Mouse (Mus musculus) urinary bladder, postnatal 14 days (tissue): ENCODE data around the gene Gtf2h3.
"Not testable (repeated sequence)": the region's sequence is repeated elsewhere in the genome, so short reads cannot be mapped to it uniquely, and the experiment has no call there.

Experiments used
- DNase-seq: peaks from one replicate; pipeline ENCODE4 v3.0.0; 2021; ENCODE audit warnings: low spot score

Gene Gtf2h3

GRCm38 (mm10) chr5:124578633-124579317, at the start of gene Gtf2h3, which contains the start of gene Eif2b1:
Gtf2h3 (plus strand) TSS chr5:124579140.
Eif2b1 (minus strand) TSS chr5:124579131.
- peak; percentile 93 for DNase-seq

GRCm38 (mm10) chr5:124529191-124529651, 49.7 kb upstream of the Gtf2h3 start:
- DNase-seq = no peak

DNA sequence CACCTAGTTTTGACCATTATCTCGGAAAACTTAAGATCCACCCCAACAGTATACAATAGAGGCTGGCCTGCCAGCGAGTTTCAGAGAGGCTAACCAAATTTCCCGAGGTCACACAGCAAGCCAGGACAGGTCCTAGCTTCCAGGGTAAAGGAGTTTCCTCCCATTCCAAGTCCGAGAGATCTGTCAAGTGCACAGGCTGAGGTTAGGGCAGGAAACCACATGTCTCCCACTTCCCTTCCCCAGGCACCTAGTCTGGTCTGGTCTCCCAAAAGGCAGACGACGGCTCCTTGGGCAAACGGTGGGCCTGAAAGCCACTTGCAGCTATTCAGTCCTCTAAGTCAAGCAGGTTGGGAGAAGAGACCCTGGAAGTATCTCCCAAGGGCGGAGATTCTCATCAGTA, 49.2 kb upstream of the Gtf2h3 start:
- no peak for DNase-seq

DNA sequence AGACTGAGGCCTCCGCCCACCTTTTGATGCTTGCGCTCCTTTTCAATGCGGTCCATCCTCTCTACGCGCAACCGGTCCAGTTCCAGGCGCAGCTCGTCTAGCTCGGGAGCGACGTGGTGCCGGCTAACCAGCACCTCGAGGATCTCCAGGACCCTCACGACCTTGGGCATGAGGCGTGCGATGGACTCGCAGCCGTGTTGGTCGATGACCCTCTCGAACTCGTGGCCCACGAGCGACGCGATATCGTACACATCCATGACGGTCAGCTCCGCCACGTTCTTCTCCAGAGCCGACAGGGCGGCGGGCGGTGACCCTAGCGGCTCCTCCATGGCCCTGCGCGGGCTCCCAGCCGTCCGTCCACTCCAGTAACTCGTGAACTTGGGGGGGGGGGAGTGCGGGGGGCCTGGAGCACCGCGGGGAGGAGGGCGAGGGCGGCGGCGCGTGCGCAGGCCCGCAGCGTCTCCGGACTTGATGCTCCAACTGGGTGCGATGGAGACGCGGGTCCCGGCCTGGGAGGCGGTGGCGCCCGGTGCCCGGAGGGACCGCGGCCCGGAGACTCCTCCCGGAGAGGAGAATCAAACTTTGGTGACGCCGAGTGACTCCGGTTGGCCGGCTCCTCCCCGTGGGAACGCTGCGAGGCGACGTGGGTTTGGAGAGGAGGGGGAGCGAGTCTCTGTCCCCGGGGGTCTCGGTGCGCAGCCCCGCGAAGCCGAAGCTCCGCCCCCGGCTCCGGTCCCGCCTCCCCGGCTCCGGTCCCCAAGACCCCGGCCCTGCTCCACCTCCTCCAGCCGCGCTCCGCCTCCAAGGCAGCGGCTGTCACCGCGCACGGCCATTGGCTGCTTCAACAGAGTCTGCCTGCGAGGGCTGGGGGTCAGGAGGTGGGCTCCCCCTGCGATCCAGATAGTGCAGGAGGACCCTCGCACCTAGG, 48.0 kb upstream of the Gtf2h3 start, which contains the start of gene Rilpl1:
Gene Rilpl1, minus strand, starts transcription at position 737 of the 928 bp plus-strand sequence.
- peak; percentile 80 for DNase-seq

GRCm38 (mm10) chr5:124531583-124531930, 47.4 kb upstream of the Gtf2h3 start:
- DNase-seq = no peak

- no peak for DNase-seq
Measured at GRCm38 (mm10) chr5:124532451-124532850, 46.5 kb upstream of the Gtf2h3 start.

GRCm38 (mm10) chr5:124535016-124535415, 43.9 kb upstream of the Gtf2h3 start:
- DNase-seq = no peak

GRCm38 (mm10) chr5:124536776-124537175, 42.2 kb upstream of the Gtf2h3 start:
- peak; percentile 55 for DNase-seq

DNA sequence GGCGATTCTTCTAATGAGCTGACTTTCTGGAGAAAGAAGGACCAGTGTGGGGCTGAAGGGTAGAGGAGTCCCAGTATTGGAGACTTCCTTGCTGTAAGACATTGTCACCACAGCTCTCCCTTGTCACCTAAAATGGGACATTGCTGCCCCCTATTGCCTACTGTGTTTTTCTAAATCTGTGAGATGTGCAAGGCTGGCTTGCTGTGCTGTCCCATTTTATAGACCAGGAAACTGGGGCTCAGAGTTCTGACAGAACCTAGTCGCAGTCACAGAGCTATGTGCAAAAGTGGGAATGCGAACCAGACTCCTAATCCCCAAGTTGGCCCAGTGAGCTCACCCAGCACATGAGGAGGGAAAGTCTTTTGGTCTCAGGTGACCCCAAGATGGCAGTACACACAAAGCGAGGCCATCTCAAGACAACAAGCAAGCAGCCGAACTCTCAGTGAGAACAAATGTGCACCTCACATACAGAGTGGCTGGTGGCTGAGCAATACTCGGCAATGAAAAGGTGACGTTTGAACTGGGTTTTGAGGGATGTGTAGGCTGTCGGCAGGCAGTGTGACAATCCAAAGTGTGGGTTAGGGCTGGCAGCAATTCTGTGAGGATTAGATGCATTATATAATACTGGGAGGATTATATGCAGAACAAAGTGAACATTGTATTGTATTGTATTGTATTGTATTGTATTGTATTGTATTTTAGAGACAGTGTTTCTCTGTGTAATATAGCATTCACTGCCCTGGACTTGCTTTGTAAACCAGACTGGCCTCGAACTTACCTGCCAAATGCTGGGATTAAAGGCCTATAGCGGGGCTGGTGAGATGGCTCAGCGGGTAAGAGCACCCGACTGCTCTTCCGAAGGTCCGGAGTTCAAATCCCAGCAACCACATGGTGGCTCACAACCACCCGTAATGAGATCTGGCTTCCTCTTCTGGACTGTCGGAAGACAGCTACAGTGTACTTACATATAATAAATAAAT, 39.8 kb upstream of the Gtf2h3 start:
- peak; percentile 59 for DNase-seq

DNA sequence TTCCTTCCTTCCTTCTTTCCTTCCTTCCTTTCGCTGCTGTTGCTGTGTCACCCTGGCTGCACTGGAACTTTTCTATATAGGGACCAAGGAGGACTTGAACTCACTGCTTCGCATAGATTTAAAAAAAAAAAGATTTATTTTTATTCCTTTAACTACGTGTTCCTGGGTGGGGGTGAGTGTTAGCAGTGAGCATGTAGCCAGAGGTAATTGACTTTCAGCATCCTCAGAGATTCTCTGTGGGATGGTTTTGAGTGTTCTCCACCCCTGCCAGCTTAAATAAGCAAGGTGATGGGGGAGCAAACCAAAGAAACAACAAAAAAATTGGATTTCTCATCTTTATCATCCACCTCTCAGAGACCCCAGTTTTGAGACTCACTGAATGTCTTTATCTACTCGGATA, 39.0 kb upstream of the Gtf2h3 start:
- no peak for DNase-seq

DNA sequence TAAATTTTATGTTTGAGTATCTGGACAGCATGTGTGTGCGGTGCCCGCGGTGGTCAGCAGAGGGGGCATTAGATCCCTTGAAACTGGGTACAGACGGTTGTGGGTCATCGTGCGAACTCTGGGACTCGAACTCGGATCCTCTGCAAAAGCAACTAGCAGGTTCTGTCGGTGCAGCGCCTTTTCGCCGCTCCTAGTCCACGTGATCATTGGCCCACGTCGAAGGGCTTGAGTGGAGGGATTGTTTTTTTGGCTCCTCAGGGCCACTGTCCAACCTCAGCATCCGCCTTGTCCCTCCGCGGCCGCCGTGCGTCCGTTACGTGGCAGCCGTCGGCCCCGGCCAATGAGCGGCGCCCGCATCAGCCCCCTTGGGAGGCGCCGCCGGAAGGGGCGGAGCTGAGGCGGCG, 38.6 kb upstream of the Gtf2h3 start, which contains the start of gene Tmed2:
Gene Tmed2, plus strand, starts transcription at position 313 of the 404 bp plus-strand sequence.
- peak; percentile 95 for DNase-seq

DNA sequence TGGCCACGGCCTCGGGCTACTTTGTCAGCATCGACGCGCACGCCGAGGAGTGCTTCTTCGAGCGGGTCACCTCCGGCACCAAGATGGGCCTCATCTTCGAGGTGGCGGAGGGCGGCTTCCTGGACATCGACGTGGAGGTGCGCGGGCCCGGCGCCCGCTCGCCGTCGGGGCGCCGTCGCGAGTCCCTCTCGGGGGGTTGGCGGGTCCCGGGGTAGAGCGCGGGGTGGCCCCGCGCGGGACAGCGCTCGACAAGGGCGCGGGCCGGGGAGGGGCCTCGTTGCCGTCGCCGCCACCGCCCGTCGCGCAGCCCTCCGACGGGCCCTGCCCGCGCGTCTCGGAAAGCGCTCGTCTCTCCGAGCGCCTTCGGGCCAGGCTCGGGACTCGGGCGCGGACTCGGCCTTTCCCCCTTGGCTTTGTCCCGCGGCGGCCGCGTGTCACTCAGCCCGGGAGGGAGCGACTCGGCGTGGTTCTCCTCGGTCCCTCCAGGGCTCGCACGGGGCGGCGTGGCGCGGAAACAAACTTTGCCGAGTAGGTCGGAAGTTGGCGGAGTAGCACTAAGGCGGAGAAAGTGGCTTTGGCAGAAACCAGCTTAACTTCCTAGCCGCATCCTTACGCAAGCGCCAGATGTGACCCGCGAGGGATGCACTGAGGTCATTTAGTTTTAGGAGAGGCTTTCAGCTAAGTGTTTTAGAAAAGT, 37.9 kb upstream of the Gtf2h3 start:
- peak; percentile 74 for DNase-seq

DNA sequence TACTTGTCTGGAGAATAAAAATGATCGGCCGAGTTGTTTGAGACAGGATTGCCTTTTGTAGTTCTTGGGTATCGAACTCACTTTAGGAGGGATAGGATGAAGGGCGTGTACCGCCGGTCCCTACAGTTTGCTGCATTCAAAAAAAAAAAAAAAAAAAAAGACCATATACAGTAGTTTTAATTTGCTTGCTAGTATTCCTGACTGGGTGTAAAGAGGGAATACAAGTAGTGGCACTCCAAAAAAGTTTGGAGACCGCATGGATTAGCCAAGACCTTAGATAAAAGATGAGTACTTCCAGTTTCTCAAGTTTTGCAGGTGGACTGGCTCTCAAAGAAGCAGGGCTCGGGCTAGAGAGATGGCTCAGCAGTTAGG, 37.4 kb upstream of the Gtf2h3 start:
- DNase-seq = no peak

DNA sequence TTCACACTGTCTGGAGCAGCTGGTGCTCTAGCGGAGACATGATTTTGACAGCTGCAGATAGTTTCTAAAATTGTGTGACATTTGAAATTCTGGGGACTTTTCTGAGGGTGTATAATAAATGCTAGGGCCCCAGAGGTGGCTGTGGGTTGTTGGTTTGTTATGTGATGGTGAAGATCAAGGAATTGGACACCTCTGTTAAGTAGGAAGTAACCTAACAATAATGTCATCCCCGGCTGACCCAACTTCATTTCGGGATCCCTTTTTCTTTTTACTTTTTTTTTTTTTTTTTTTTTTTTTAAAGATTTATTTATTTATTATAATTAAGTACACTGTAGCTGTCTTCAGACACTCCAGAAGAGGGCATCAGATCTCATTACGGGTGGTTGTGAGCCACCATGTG, 28.2 kb upstream of the Gtf2h3 start:
- not testable (repeated sequence) for DNase-seq

DNA sequence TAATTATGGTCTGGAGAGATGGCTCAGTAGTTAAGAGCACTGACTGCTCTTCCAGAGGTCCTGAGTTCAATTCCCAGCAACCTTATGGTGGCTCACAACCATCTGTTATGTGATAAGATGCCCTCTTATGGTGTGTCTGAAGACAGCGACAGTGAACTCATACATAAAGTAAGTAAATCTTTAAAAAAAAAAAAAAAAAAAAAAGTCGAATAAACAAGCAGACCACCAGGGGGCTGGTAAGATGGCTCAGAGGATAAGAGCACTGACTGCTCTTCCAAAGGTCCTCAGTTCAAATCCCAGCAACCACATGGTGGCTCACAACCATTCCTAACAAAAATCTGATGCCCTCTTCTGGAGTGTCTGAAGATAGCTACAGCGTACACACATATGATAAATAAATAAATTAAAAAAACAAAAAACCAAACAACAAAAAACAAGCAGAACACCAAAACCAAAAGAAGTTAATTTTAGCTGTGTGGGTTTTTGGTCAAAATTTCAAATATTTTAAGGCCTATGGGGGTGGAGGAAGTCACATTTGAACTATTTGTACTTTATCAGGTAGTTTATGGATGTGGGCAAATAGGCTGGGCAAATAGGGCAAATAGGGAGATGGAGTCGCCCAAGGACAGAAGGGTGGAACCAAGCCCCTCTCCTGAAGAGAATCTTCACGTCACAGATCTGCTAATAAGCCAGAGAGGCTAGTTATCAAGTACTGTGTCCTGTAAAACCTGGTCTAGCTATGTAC, 27.4 kb upstream of the Gtf2h3 start:
- DNase-seq = not testable (repeated sequence)

DNA sequence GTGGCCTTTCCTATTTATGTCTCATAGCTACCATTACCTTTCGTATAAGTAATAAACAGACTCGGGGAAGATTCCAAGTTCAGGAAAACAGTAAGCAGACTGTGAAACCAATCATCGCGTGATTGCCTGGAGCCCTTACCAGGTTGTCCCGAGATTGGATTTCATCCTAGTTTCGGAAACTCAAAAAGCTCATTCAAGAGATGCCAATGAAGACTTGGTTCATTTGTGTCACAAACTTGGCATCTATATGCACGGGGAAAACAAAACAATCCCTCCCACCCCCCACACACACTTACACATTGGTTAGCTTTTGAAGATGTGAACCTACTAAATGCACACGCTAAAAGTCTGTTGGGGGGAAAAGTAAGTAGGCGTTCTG, 26.9 kb upstream of the Gtf2h3 start:
- DNase-seq = no peak

DNA sequence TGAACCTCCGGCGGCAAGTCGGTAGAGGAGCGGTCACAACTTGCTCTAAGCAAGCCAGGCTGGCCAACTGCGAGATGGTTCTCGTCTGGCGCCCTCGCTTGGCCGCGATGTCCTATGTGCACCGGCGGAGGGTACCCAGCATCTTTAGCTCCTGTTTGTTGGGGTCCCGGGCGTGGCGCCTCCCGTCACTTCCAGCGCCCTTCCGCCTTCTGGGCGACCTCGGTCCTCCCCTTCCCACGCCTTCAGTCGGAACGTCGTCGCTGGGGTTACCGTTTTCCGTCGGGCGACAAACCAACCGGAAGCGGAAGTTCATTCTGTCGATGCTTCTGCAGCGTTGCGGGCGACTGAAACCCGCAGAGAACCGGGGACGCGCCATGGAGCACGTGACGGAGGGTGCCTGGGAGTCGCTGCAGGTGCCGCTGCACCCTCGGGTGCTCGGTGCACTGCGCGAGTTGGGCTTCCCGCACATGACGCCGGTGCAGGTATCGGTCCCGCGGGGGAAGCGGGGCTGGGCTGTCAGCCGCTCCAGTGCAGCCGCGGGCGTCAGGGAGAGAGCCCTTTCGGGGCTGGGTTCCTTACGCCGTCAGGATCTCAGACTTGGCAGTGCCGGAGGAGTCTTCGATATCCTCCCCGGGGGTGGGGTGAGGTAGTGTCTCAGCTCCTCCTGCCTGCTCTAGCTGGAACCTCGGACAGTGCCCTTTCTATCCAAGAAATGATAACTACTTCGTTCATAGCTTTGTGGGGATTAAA, 26.2 kb upstream of the Gtf2h3 start, which contains the start of gene Ddx55:
Gene Ddx55, plus strand, starts transcription at position 307 of the 750 bp plus-strand sequence.
- DNase-seq = peak; percentile 88

DNA sequence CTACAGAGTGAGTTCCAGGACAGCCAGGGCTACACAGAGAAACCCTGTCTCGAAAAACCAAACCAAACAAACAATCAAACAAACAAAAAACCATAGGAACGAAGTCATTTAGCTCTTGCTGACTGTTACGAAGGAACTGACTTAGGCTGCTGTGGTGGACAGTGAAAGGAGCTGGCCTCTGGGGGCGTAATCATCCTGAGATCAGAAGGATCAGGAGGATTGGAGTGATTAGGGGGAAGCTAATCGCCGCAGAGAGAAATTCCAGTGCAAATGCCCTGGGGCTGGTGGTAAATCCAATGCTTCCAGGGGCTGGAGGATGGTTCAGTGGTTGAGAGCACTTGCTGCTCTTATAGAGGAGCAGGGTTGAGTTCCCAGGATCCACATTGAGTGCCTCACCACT, 25.3 kb upstream of the Gtf2h3 start:
- no peak for DNase-seq

GRCm38 (mm10) chr5:124555145-124555544, 23.8 kb upstream of the Gtf2h3 start:
- DNase-seq = no peak

DNA sequence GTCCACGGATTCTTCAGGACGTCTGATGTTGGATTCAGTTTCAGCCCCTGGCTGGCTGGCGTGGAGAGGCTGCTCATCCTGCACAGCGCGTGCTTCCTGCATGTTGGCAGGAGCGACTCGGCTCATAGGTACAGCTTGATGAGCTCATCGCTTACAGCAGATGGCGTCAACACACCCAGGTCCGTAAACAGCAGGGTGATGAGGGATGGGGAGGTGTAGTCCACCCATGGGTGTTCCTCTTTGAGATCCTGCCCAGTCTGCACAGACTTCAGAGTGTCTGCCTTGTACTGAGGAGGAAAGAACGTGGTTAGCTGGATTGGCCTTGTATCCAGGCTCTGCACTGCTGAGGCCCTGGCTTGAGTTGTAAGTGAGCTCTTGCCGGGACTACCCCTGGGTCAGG, 7.9 kb upstream of the Gtf2h3 start:
- no peak for DNase-seq
